Mouse (Mus musculus) lung, embryonic 15.5 days (tissue): ENCODE results near the gene Zcchc17. TPM values are rescaled to one million over a fixed set of nuclear protein-coding genes. Genes with fewer than 3 reads are reported as not detected.

Experiments
- ATAC-seq: fragments of 200-750 bp; cut with Nextera tagmentation; 2 replicates; pipeline ENCODE4 v1.8.0; 2017; ENCODE audit warnings: moderate number of reproducible peaks, borderline replicate concordance; ENCODE audit not compliant: low FRiP score, low TSS enrichment; ENCODE audit errors: extremely low read depth
- H3K27ac ChIP-seq: fragments of 300-500 bp; sonication (generic); 2 replicates; pipeline ENCODE4 v1.5.1; 2015; ENCODE audit warnings: moderate library complexity, mild to moderate bottlenecking, inconsistent platforms
- H3K27me3 ChIP-seq: fragments of 300-500 bp; sonication (generic); 2 replicates; pipeline ENCODE4 v1.6.1; 2015; ENCODE audit warnings: inconsistent platforms
- H3K36me3 ChIP-seq: fragments of 300-500 bp; sonication (generic); 2 replicates; pipeline ENCODE4 v1.6.1; 2015; ENCODE audit warnings: inconsistent platforms
- H3K4me1 ChIP-seq: fragments of 300-500 bp; sonication (generic); 2 replicates; pipeline ENCODE4 v1.6.1; 2015; ENCODE audit warnings: inconsistent platforms
- H3K4me2 ChIP-seq: fragments of 300-500 bp; sonication (generic); 2 replicates; pipeline ENCODE4 v1.6.1; 2015; ENCODE audit warnings: inconsistent platforms, mild to moderate bottlenecking, moderate library complexity
- H3K4me3 ChIP-seq: fragments of 300-500 bp; sonication (generic); 2 replicates; pipeline ENCODE4 v1.5.1; 2015; ENCODE audit warnings: mild to moderate bottlenecking, inconsistent platforms
- H3K9ac ChIP-seq: fragments of 300-500 bp; sonication (generic); 2 replicates; pipeline ENCODE4 v1.6.1; 2015; ENCODE audit warnings: inconsistent platforms
- H3K9me3 ChIP-seq: fragments of 300-500 bp; sonication (generic); 2 replicates; pipeline ENCODE4 v1.6.1; 2016; ENCODE audit warnings: inconsistent platforms
- WGBS: fragments of 180-500 bp; shearing (Covaris S2); methylation state at CpG from one replicate; pipeline ENCODE4 v1.1.7; 2015; 5-methylcytosine and 5-hydroxymethylcytosine counted together
- polyA plus RNA-seq: library from polyadenylated mRNA; unstranded; fragments of >200 nt; fragmentation: Nextera tagmentation; extraction: Ambion mirVana; gene quantifications from 2 replicates; pipeline ENCODE4 v1.2.1, GENCODE M21; 2015

Gene Zcchc17
- polyA plus RNA-seq, 1 experiment from 2014 or later, result 64.4 TPM

DNA sequence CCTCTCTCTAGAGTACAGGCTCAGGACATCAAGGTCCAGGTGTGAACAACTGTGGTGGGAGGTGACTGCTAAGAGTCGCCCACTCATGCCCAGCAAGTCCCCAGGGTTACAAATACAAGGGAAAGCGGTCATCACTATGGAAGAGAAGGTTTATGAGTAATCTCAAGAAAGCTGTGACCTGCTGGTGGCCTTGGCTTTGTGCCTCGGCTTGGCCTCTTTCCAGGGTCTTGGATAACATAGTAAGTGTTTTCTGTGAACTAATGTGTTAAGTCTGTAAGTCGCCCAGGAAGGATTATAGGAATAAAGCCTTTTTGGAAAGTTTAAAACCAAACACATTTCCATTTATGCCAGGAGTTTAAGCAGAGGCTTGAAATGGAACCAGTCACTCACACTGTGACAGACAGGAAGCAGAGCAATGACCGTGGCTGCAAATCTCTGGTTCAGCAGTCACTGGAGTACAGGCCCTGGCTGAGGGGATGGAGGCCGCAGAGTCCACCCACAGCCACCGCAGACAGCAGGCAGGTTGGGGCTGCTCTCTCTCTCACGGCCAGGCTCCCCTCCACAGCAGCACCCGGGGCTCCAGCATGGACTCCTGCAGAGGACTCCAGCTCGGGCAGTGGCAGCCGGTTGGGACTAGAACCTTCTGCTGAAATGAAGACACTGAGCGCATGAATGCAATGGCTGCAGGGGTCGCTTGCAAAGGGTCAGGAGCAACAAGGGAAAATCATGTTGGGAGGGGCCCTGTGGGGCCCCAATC, 43.8 kb downstream of the Zcchc17 start:
- Histone ChIP-seq H3K4me1 (peaks cover 13% of the 10 kb centered on the region), H3K27ac (peak overlapping the region; percentile 53; the same call in 1 of the 2 replicates), H3K4me2 (no peak overlapping the region), H3K27me3 (no peaks in the 10 kb centered on the region), H3K4me3 (no peak overlapping the region), H3K36me3 (peaks cover 22% of the 10 kb centered on the region; the same call in 1 of the 2 replicates), H3K9me3 (no peaks in the 10 kb centered on the region), H3K9ac (no peak overlapping the region)
- ATAC-seq, result peak; percentile 28; the same call in 1 of the 2 replicates
- 54% methylated on average over 13 of the region's 13 CpGs for WGBS

DNA sequence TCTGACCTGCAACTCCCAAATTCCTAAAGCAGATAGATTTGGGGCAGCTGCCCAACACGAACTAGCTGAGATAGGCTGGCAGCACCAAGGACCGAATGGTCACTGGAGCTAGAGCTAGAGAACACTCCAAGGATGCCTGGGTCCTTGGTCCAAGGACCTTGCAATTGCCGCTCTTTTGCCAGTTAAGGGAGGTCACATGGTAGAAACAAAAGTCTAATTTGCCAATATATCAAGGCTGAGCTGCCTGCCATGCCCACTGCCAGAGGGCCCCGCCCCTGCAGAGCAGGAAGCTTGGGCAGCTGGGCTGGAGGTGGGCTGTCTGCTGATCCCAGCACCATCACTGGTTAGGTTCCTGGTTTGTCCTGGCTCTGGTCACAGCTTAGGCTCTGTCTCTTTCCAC, 46.2 kb downstream of the Zcchc17 start:
- peaks cover 19% of the 10 kb centered on the region for H3K4me1 ChIP-seq
- H3K4me3 ChIP-seq, result no peak overlapping the region
- no peaks in the 10 kb centered on the region for H3K9me3 ChIP-seq
- H3K27me3 ChIP-seq, result peaks cover 24% of the 10 kb centered on the region
- H3K27ac ChIP-seq, result no peak overlapping the region
- no peak for ATAC-seq
- H3K4me2 ChIP-seq, result no peak overlapping the region
- 90% methylated on average over 4 of the region's 4 CpGs for WGBS
- H3K36me3 ChIP-seq, result peaks cover 6% of the 10 kb centered on the region; the same call in 1 of the 2 replicates
- no peak overlapping the region for H3K9ac ChIP-seq

DNA sequence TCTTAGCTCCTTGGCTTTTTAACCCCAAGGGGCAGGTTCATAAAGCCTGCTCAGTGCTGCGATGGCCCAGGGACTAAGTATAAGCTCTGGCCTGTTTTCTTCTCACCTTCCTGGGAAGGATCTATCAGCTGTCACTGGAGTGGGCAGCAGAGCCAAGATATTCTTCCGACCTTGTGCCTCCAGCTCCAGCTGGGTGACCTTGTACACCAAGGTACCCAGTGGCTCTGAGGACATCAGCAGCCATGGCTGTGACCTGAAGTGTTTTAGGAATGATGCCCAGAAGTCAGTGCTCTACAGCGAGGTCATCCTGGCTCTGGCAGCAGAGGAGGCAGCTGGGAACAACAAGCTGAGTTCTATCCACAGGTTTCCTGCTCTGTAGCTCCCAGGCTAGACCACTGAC, 47.2 kb downstream of the Zcchc17 start:
- Histone ChIP-seq H3K36me3 (peaks cover 6% of the 10 kb centered on the region; the same call in 1 of the 2 replicates), H3K4me3 (no peak overlapping the region), H3K9ac (no peak overlapping the region), H3K27ac (no peak overlapping the region), H3K27me3 (peaks cover 34% of the 10 kb centered on the region), H3K4me2 (no peak overlapping the region), H3K4me1 (peaks cover 30% of the 10 kb centered on the region), H3K9me3 (no peaks in the 10 kb centered on the region)
- WGBS, result 76% methylated on average over 3 of the region's 3 CpGs
- no peak for ATAC-seq

DNA sequence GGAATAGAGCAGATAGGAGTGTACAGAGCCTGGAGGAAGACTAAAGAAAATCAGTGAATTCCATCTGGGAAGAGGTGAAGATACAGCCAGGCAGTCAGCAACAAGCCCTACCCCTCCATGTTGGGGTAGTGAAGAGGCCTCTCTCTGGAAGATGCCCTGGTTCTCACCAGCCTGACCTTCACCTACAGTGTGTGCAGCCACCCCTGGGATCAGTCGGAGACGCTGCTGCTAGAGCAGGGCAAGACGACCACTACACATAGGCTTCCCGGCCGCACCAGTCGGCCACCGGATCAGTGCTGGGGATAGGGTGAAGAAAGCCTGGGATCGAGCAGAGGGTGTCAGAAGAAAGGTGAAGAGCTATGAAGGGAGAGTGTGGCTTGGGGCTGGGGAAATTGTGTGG, 50.5 kb downstream of the Zcchc17 start:
- Histone ChIP-seq H3K27me3 (peaks cover 43% of the 10 kb centered on the region), H3K4me1 (peaks cover 17% of the 10 kb centered on the region), H3K27ac (no peak overlapping the region), H3K4me3 (peak overlapping the region; percentile 49; the same call in 1 of the 2 replicates), H3K4me2 (peak overlapping the region; percentile 97), H3K9ac (no peak overlapping the region), H3K9me3 (no peaks in the 10 kb centered on the region), H3K36me3 (no peaks in the 10 kb centered on the region)
- WGBS, result 46% methylated on average over 8 of the region's 8 CpGs
- no peak for ATAC-seq

DNA sequence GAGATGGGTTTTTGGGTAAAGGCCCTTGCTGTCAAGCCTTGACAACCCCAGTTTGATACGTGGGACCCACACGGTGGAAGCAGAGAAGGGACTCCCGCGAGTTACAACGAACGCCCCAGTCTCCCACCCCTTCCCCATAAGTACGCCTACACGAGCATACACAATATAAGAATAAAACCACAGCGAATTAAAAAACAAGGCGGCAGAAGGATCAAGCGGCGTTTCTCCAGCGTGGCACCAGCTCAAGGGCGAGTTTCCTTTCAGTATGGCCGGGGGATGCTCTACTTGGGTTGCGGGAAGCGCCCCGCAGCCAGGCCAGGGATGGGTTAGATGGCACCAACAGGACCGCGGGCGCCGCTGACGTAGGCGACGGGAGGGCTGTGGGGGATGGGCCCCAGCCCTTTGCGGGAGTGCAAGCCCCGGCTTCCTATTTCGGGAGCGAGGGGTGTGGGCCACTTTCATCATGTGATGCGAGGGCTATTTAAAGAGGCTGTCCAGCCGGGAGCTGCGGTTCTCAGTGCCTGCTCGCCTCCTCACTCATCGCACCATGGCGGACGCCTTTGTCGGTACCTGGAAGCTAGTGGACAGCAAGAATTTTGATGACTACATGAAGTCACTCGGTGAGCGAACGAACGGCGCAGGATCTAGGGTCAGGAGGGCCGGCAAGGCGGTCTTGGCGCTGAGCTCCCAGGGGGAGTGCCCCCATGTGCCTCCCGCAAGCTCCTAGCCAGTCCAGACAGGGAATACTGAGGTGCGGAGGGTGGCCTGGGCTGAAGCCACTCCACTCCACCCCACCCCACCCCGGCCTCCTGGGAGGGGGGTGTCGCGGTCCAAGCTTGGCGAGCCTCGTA, 51.3 kb downstream of the Zcchc17 start, which contains the start of the genes Fabp3 and Gm10570:
TSS of gene Fabp3 (plus strand) at position 365 of the 851 bp plus-strand sequence.
TSS of gene Gm10570 (minus strand) at position 444 of the 851 bp plus-strand sequence.
- Histone ChIP-seq H3K4me2 (peak within 1 kb of the TSS; percentile 97), H3K27ac (no peak within 1 kb of the TSS), H3K4me3 (peak within 1 kb of the TSS; percentile 49), H3K36me3 (no peaks in the 10 kb centered on the region), H3K4me1 (peaks cover 17% of the 10 kb centered on the region), H3K9ac (peak within 1 kb of the TSS; percentile 31), H3K9me3 (no peaks in the 10 kb centered on the region), H3K27me3 (peaks cover 43% of the 10 kb centered on the region)
- under 1% methylated on average over 52 of the region's 52 CpGs for WGBS
- ATAC-seq, result peak; percentile 72; the same call in 1 of the 2 replicates

DNA sequence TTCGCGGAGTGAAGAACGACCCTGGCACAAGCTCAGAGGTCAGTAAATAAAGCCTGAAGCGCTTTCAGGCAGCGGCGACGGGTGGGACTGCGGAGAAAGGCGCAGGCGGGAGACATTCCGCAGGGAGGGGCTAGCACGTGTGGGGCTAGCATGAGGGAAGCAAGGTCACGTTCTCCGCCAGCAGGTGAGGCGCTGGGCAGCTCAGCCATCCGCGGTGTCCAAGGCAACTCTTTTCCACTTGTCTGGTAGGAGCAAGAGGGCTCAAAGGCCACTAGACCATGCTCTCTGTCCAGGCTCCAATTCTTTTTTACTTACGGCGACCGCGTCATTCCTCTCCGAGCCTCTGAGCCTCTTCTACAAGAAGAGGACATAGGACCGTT, 51.9 kb downstream of the Zcchc17 start:
- Histone ChIP-seq H3K9me3 (no peaks in the 10 kb centered on the region), H3K4me2 (peak overlapping the region; percentile 97), H3K27ac (no peak overlapping the region), H3K36me3 (no peaks in the 10 kb centered on the region), H3K27me3 (peaks cover 43% of the 10 kb centered on the region), H3K9ac (0 out of 2 replicates have a peak overlapping the region, but pooled peaks have one; percentile 26), H3K4me3 (peak overlapping the region; percentile 49), H3K4me1 (peaks cover 17% of the 10 kb centered on the region)
- peak; percentile 32; the same call in 1 of the 2 replicates for ATAC-seq
- 2% methylated on average over 23 of the region's 23 CpGs for WGBS

DNA sequence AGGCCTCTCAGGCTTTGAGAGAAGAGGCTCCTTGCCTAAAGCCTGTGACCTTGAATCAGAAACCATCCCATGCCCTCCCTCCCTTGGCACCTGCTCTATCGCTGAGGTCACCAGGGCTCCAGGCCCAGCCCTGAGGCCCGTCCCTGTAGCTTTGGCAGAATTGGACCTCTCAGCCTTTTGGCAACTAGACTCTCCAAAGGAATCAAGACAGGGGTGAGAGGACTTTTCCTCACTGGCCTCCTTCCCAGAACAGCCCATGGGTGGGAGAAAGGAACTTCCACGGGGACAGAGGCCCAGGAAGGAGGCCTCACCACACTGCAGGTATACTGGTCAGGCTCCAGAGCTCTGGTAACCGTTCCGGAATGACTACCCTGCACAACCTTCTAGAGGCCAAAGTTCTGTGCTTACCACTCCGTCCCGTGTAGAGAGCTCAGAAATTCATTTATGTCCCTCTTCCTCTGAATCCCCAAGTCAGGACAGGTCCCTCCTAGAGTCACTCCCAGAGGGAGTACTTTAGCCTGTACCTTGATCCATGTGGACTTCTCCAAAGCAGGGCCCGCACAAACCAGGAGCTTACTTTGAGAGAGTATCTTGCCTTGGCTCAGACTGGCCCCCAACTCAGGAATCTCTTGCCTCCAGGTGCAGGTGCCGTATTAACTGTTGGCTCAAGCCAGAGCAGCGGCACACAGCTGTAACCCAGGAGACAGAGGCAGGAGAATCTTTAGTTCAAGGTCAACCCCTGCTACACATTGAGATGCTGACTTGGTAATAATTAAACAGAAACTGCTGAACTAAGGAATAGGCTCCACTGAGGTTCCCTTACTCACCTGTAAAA, 52.7 kb downstream of the Zcchc17 start:
- H3K9ac ChIP-seq, result no peak overlapping the region
- no peak overlapping the region for H3K27ac ChIP-seq

DNA sequence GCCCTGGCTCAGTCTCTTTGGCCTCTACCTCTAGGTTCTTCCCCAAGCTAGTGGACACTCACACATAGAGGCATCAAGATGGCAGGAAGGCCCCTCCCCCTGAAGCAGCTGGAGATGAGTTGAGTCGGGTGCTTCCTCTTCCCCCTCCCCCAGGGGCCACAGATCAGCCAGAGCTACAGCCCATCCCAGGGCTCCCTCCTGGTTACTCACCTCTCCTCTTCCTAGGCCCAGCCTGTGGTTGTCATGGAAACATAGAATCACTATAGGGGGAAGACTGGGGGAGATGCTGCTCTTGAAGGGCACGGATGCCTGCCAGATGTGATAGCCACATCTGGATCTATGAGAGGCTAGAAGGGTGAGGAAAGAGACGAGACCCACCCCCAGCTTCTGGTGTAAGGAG, 55.0 kb downstream of the Zcchc17 start:
- peaks cover 17% of the 10 kb centered on the region for H3K4me1 ChIP-seq
- H3K4me3 ChIP-seq, result no peak overlapping the region
- WGBS, result 23% methylated on average over 3 of the region's 3 CpGs
- ATAC-seq, result no peak
- no peaks in the 10 kb centered on the region for H3K9me3 ChIP-seq
- no peak overlapping the region for H3K9ac ChIP-seq
- H3K4me2 ChIP-seq, result no peak overlapping the region
- H3K27ac ChIP-seq, result no peak overlapping the region
- H3K36me3 ChIP-seq, result no peaks in the 10 kb centered on the region
- H3K27me3 ChIP-seq, result peaks cover 32% of the 10 kb centered on the region

More for the DNA sequence above, 52.7 kb downstream of the Zcchc17 start:
- Histone ChIP-seq H3K9me3 (no peaks in the 10 kb centered on the region), H3K4me3 (no peak overlapping the region), H3K27me3 (peaks cover 43% of the 10 kb centered on the region), H3K36me3 (no peaks in the 10 kb centered on the region), H3K4me2 (no peak overlapping the region), H3K4me1 (peaks cover 17% of the 10 kb centered on the region)
- WGBS, result 68% methylated on average over 10 of the region's 10 CpGs
- ATAC-seq, result no peak

DNA sequence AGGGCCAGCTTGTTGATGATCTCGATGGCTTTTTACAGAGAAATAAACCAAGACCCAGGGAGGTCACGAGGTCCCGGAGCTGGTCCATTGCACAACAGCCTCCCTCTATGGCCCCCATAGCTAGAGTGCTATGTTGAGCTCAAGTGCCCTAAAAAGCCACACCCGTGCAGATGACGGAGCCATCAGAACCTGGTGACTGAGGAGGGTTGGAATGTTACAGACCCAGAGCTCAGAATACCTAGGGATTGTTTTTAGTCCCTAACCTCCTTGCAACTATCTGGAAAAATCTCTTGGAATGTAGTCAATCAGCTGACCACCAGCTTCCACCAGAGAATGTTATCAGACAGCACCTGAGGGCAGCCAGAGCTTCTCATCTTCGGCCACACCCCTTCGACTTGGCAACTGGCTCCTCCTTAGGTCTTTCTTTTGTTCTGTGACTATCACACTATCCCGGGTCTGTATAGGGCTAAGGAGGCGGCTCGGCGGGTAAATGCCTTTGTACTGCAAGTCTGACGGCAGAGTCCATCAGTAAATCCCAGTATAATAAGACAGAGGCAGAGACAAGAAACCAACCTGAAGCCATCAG, 57.4 kb downstream of the Zcchc17 start:
- H3K9ac ChIP-seq, result no peak overlapping the region
- no peaks in the 10 kb centered on the region for H3K9me3 ChIP-seq
- H3K4me1 ChIP-seq, result no peaks in the 10 kb centered on the region
- no peak overlapping the region for H3K4me2 ChIP-seq
- H3K27me3 ChIP-seq, result peaks cover 9% of the 10 kb centered on the region
- WGBS, result 42% methylated on average over 12 of the region's 12 CpGs
- H3K36me3 ChIP-seq, result no peaks in the 10 kb centered on the region
- no peak overlapping the region for H3K4me3 ChIP-seq
- no peak overlapping the region for H3K27ac ChIP-seq
- ATAC-seq, result no peak

DNA sequence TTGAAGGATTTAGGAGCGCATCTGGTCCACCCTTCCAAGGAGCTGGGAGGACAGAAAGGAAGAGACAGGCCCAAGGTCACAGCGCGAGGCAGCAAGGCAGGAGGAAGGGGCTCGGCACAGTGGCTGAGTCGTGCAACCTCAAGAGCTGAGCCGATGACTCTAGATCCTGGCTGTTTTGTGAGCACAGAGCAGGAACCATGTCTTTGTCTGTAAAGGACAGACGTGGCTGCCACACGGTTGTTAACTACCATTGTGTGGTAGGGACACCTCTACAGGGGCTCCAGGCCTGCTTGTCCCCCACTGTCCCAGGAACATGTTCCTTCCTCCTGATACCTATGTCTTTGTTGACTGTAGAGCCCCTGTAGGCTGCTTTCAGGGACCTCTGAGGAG, 60.1 kb downstream of the Zcchc17 start:
- no peak overlapping the region for H3K4me2 ChIP-seq
- no peak overlapping the region for H3K27ac ChIP-seq
- H3K9me3 ChIP-seq, result no peaks in the 10 kb centered on the region
- H3K4me1 ChIP-seq, result no peaks in the 10 kb centered on the region
- H3K36me3 ChIP-seq, result no peaks in the 10 kb centered on the region
- H3K4me3 ChIP-seq, result no peak overlapping the region
- no peaks in the 10 kb centered on the region for H3K27me3 ChIP-seq
- WGBS, result 84% methylated on average over 8 of the region's 8 CpGs
- ATAC-seq, result no peak
- H3K9ac ChIP-seq, result no peak overlapping the region
